Mouse (Mus musculus) brown adipose tissue, adult 24 weeks (tissue): Measurements from ENCODE around the gene Hes7. TPM values are rescaled to one million over a fixed set of nuclear protein-coding genes. Genes with fewer than 3 reads are reported as not detected.

Source experiments
- H3K27ac ChIP-seq: fragments of 200-500 bp; replicated peaks from 2 replicates; pipeline ENCODE4 v1.5.1; 2012; ENCODE audit warnings: low read depth, mild to moderate bottlenecking, low read length
- H3K4me1 ChIP-seq: fragments of 200-500 bp; 2 replicates; pipeline ENCODE4 v1.6.1; 2012; ENCODE audit warnings: low read length, mixed read lengths; ENCODE audit not compliant: control insufficient read depth, insufficient read depth, insufficient read length
- H3K4me3 ChIP-seq: fragments of 200-500 bp; 2 replicates; pipeline ENCODE4 v1.5.1; 2012; ENCODE audit warnings: low read depth, mild to moderate bottlenecking, low read length, moderate library complexity; ENCODE audit not compliant: insufficient read depth
- polyA plus RNA-seq: library from polyadenylated mRNA; stranded (reverse); fragments of >200 nt; gene quantifications from 2 replicates; pipeline ENCODE4 v1.2.4, GENCODE M21; 2012; ENCODE audit not compliant: missing spikeins, insufficient read depth, insufficient read length

Gene Hes7
- polyA plus RNA-seq, 1 experiment, result not detected

GRCm38 (mm10) chr11:69080102-69080854 lies 39.9 kb upstream of the Hes7 start:
- no peak overlapping the region for H3K4me3 ChIP-seq
- H3K4me1 ChIP-seq, result no peaks in the 10 kb centered on the region
- H3K27ac ChIP-seq, result no peak overlapping the region

- no peaks in the 10 kb centered on the region for H3K4me1 ChIP-seq
- H3K27ac ChIP-seq, result no peak overlapping the region
- no peak overlapping the region for H3K4me3 ChIP-seq
These were observed 39.4 kb upstream of the Hes7 start for GRCm38 (mm10) chr11:69080855-69081222.

- H3K4me3 ChIP-seq, result no peak overlapping the region
- no peak overlapping the region for H3K27ac ChIP-seq
- no peaks in the 10 kb centered on the region for H3K4me1 ChIP-seq
These were observed 38.6 kb upstream of the Hes7 start for GRCm38 (mm10) chr11:69081613-69082012.

- H3K4me1 ChIP-seq, result peaks cover 11% of the 10 kb centered on the region; the same call in 1 of the 2 replicates
These were observed 34.6 kb upstream of the Hes7 start for GRCm38 (mm10) chr11:69085608-69086007.

GRCm38 (mm10) chr11:69086390-69086789 lies 33.8 kb upstream of the Hes7 start:
- Histone ChIP-seq H3K27ac (no peak overlapping the region), H3K4me3 (no peak overlapping the region), H3K4me1 (peaks cover 11% of the 10 kb centered on the region; the same call in 1 of the 2 replicates)

More at GRCm38 (mm10) chr11:69085608-69086007, 34.6 kb upstream of the Hes7 start:
- H3K27ac ChIP-seq, result no peak overlapping the region
- no peak overlapping the region for H3K4me3 ChIP-seq

DNA sequence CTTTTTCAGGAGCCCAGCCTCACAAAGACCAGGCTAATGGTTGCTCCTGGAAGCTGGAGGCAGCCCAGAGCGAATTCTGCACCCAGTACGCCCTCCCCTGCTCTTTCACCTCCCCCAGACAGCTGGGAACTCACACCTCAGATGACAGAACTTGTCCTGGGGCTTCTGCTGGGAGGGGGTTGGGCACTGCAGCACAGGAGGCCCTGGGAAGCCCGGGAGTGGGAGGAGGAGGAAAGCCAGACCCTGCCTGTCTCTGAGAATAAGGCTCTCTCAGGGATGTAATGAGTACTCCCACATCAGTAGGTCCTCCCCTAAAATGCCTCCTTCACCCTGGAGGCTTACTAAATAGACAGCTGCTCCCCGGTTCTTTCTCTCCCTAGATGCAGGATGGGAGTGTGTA lies 33.1 kb upstream of the Hes7 start:
- peaks cover 11% of the 10 kb centered on the region; the same call in 1 of the 2 replicates for H3K4me1 ChIP-seq
- no peak overlapping the region for H3K27ac ChIP-seq
- no peak overlapping the region for H3K4me3 ChIP-seq

GRCm38 (mm10) chr11:69087597-69087996 lies 32.6 kb upstream of the Hes7 start:
- Histone ChIP-seq H3K27ac (peak overlapping the region; percentile 65; the same call in 1 of the 2 replicates), H3K4me3 (no peak overlapping the region; the same call in 1 of the 2 replicates), H3K4me1 (peaks cover 11% of the 10 kb centered on the region; the same call in 1 of the 2 replicates)

- Histone ChIP-seq H3K4me3 (peak within 1 kb of the TSS; percentile 99), H3K27ac (peak within 1 kb of the TSS; percentile 99), H3K4me1 (peaks cover 11% of the 10 kb centered on the region; the same call in 1 of the 2 replicates)
These were observed 31.9 kb upstream of the Hes7 start, which contains the start of gene Vamp2 for GRCm38 (mm10) chr11:69088103-69088855. TSS of gene Vamp2 (plus strand) at chr11:69088490.

GRCm38 (mm10) chr11:69088856-69089615 lies 31.2 kb upstream of the Hes7 start:
- H3K4me1 ChIP-seq, result peaks cover 11% of the 10 kb centered on the region; the same call in 1 of the 2 replicates

DNA sequence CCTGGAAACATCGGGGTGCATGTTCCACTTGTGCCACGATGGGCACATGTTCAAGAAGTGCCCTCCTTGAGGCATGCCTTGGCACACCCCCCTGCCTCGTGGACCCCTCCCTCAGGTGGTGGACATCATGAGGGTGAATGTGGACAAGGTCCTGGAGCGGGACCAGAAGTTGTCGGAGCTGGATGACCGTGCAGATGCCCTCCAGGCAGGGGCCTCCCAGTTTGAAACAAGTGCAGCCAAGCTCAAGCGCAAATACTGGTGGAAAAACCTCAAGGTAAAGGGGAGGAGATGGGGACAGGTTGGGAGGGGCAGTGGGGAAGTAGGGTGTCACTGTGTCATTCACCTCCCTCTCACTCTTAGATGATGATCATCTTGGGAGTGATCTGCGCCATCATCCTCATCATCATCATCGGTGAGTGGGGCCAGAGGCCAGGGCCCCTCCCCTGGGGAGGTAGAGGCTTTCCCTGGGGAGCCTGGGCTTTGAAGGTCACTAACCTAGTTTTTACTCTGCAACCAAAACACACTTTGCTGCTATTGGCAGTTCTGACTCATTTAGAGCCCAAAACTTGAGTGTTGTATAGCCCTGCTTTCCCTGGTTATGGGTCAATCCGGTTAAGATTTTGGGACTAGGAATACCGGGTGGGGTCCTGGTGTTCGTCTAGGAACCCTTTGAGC lies 30.5 kb upstream of the Hes7 start:
- Histone ChIP-seq H3K4me3 (peak overlapping the region; percentile 99), H3K27ac (peak overlapping the region; percentile 10)

More at GRCm38 (mm10) chr11:69088856-69089615, 31.2 kb upstream of the Hes7 start:
- peak overlapping the region; percentile 99 for H3K27ac ChIP-seq
- H3K4me3 ChIP-seq, result peak overlapping the region; percentile 99

GRCm38 (mm10) chr11:69090367-69090766 lies 29.8 kb upstream of the Hes7 start:
- Histone ChIP-seq H3K4me3 (peak overlapping the region; percentile 99; the same call in 1 of the 2 replicates), H3K4me1 (peaks cover 11% of the 10 kb centered on the region; the same call in 1 of the 2 replicates), H3K27ac (peak overlapping the region; percentile 10; the same call in 1 of the 2 replicates)

More for the DNA sequence above, 30.5 kb upstream of the Hes7 start:
- H3K4me1 ChIP-seq, result peaks cover 11% of the 10 kb centered on the region; the same call in 1 of the 2 replicates

DNA sequence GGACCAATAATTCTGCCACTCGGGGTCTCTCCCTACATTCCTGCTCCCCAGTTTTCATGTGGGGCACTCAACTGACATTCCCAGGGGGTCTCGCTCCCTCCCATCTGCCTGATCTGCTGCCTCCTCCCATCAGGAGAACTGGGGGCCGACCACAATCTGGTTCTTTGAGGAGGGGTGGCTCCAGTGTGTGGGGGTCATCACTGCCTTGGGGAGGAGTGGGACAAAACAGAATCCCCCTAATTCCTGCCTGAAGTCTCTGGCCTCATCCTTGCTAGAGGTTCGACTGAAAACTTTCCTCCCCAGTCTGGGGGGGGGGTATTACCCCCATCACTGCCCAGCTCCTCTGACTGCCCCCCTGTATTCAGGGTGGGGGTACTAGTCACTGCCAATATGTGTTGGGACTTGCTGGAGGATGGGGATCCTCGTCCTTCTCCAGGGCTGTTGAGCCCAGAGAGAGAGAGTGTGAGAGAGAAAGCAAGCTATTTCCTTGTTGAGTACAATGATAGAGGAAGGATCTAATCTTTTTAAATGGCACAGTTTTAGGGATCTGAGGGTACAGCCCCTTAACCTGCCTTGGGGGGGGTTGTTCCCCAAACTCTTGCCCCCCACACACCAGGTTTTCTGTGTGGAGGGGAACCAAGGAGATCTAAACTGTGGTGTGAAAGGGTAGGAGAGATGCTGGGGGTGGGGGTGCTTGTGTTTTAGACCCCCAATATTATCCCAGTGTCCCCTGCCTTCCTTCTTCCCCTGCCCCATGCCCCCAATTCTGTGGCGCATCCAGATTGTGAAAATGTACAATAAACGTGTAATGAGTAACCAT lies 28.4 kb upstream of the Hes7 start:
- Histone ChIP-seq H3K4me1 (peaks cover 11% of the 10 kb centered on the region; the same call in 1 of the 2 replicates), H3K27ac (no peak overlapping the region), H3K4me3 (no peak overlapping the region)

DNA sequence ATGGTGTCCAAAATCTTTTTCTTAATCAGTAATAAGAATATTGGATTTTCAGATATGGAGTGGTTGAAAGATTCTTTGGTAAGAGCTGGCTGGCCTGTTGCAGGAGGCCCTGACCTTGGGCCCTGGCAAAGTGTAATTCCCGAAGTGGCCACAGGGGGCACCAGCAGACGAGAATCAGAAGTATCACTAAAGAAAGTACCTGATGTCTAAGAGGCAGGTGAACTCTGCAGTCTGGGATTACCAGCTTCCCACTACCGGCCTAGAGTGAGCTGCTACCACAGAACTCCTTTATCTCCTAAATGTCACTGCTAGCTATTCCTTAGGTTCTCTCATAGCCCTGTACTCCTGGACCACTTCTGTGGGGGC lies 27.8 kb upstream of the Hes7 start:
- Histone ChIP-seq H3K27ac (no peak overlapping the region), H3K4me1 (peaks cover 11% of the 10 kb centered on the region; the same call in 1 of the 2 replicates), H3K4me3 (no peak overlapping the region)
